Mouse (Mus musculus): ENCODE data around the gene Ctsd. TPM values are rescaled to one million over a fixed set of nuclear protein-coding genes. Genes with fewer than 3 reads are reported as not detected.

Gene Ctsd
- polyA plus RNA-seq, 1 experiment, result 78.7 TPM

- Histone ChIP-seq H3K36me3 (ENCODE audit: control insufficient read depth, insufficient read depth, low read length) (no peaks in the 10 kb centered on the region), H3K4me3 (ENCODE audit: control insufficient read depth, low read depth, low read length) (no peak within 1 kb of the TSS), H3K27me3 (ENCODE audit: control insufficient read depth, insufficient read depth, low read length) (no peaks in the 10 kb centered on the region), H3K4me1 (ENCODE audit: control insufficient read depth, insufficient read depth, low read length) (0 out of 2 replicates have a peak, but pooled peaks cover 4% of the 10 kb centered on the region), H3K27ac (ENCODE audit: control insufficient read depth, insufficient read depth, low read depth, low read length) (no peak within 1 kb of the TSS)
- no peak for TF ChIP-seq POLR2A (IDR thresholded peaks at IDR 0.05; ENCODE audit: control insufficient read depth, low read depth, low read length)
- no peak for TF ChIP-seq CTCF (IDR thresholded peaks at IDR 0.05; ENCODE audit: control insufficient read depth, insufficient read depth, insufficient replicate concordance, low read depth, low read length)
Observed at GRCm38 (mm10) chr7:142382567-142382966, 5.3 kb downstream of the Ctsd start, which contains the start of gene Gm49369. TSS of gene Gm49369 (minus strand) at chr7:142382667.

DNA sequence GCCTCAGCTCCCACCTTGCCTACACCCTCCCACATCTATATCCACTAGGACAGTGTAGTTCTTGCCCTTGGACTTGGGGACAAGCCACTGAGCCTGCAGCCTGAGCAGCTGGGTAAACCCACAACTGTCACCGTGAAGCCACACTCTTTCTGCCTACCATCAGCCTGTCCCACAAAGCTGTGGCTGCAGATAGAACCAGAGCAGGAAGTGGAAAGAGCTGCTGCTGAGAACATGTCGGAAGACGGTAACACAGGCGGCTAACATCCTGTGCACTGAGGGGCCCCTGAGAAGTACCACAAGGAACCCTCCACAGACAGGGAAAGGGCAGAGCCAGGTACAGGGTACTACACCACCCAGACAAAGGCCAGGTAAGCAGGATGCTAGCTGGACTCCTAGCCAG lies 6.7 kb downstream of the Ctsd start:
- TF ChIP-seq POLR2A (IDR thresholded peaks at IDR 0.05; ENCODE audit: control insufficient read depth, low read depth, low read length) (no peak), CTCF (IDR thresholded peaks at IDR 0.05; ENCODE audit: control insufficient read depth, insufficient read depth, insufficient replicate concordance, low read depth, low read length) (no peak)
- Histone ChIP-seq H3K27me3 (ENCODE audit: control insufficient read depth, insufficient read depth, low read length) (no peaks in the 10 kb centered on the region), H3K4me3 (ENCODE audit: control insufficient read depth, low read depth, low read length) (no peak overlapping the region), H3K36me3 (ENCODE audit: control insufficient read depth, insufficient read depth, low read length) (no peaks in the 10 kb centered on the region), H3K27ac (ENCODE audit: control insufficient read depth, insufficient read depth, low read depth, low read length) (no peak overlapping the region), H3K4me1 (ENCODE audit: control insufficient read depth, insufficient read depth, low read length) (no peaks in the 10 kb centered on the region)

DNA sequence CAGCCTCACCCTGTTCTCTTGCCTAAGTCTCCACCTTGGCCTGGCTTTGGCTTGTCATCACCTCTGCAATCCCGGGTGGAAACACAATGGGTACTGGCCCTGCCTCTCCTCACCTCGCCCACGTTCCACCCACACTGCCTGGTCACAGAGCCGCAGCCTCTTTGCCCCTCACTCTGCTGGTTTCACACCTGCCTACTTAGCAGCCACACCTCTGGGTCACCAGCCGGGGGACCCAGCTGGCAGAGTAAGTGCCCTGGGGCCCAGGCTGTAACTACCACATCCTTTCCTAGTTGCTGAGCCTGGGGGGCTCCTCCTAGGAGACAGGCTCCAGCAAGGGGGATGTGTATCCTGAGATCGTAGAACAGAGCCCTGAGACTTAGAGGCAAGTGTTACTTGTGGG lies 8.7 kb downstream of the Ctsd start:
- TF ChIP-seq POLR2A (IDR thresholded peaks at IDR 0.05; ENCODE audit: control insufficient read depth, low read depth, low read length), result no peak
- H3K27me3 ChIP-seq (ENCODE audit: control insufficient read depth, insufficient read depth, low read length), result no peaks in the 10 kb centered on the region
- H3K27ac ChIP-seq (ENCODE audit: control insufficient read depth, insufficient read depth, low read depth, low read length), result no peak overlapping the region
- H3K4me3 ChIP-seq (ENCODE audit: control insufficient read depth, low read depth, low read length), result no peak overlapping the region
- H3K4me1 ChIP-seq (ENCODE audit: control insufficient read depth, insufficient read depth, low read length), result no peaks in the 10 kb centered on the region; the same call in 1 of the 2 replicates
- no peaks in the 10 kb centered on the region for H3K36me3 ChIP-seq (ENCODE audit: control insufficient read depth, insufficient read depth, low read length)

GRCm38 (mm10) chr7:142377233-142377925 lies 10.5 kb downstream of the Ctsd start:
- Histone ChIP-seq H3K36me3 (ENCODE audit: control insufficient read depth, insufficient read depth, low read length) (no peaks in the 10 kb centered on the region), H3K27ac (ENCODE audit: control insufficient read depth, insufficient read depth, low read depth, low read length) (no peak overlapping the region), H3K4me3 (ENCODE audit: control insufficient read depth, low read depth, low read length) (no peak overlapping the region), H3K27me3 (ENCODE audit: control insufficient read depth, insufficient read depth, low read length) (no peaks in the 10 kb centered on the region), H3K4me1 (ENCODE audit: control insufficient read depth, insufficient read depth, low read length) (peaks cover 5% of the 10 kb centered on the region; the same call in 1 of the 2 replicates)
- no peak for TF ChIP-seq CTCF (IDR thresholded peaks at IDR 0.05; ENCODE audit: control insufficient read depth, insufficient read depth, insufficient replicate concordance, low read depth, low read length)
- TF ChIP-seq POLR2A (IDR thresholded peaks at IDR 0.05; ENCODE audit: control insufficient read depth, low read depth, low read length), result no peak

- no peaks in the 10 kb centered on the region for H3K36me3 ChIP-seq (ENCODE audit: control insufficient read depth, insufficient read depth, low read length)
- no peak overlapping the region for H3K27ac ChIP-seq (ENCODE audit: control insufficient read depth, insufficient read depth, low read depth, low read length)
- no peak for TF ChIP-seq CTCF (IDR thresholded peaks at IDR 0.05; ENCODE audit: control insufficient read depth, insufficient read depth, insufficient replicate concordance, low read depth, low read length)
- TF ChIP-seq POLR2A (IDR thresholded peaks at IDR 0.05; ENCODE audit: control insufficient read depth, low read depth, low read length), result no peak
- H3K4me1 ChIP-seq (ENCODE audit: control insufficient read depth, insufficient read depth, low read length), result peaks cover 11% of the 10 kb centered on the region
- no peak overlapping the region for H3K4me3 ChIP-seq (ENCODE audit: control insufficient read depth, low read depth, low read length)
- H3K27me3 ChIP-seq (ENCODE audit: control insufficient read depth, insufficient read depth, low read length), result no peaks in the 10 kb centered on the region
Observed at GRCm38 (mm10) chr7:142376096-142376495, 11.7 kb downstream of the Ctsd start.

DNA sequence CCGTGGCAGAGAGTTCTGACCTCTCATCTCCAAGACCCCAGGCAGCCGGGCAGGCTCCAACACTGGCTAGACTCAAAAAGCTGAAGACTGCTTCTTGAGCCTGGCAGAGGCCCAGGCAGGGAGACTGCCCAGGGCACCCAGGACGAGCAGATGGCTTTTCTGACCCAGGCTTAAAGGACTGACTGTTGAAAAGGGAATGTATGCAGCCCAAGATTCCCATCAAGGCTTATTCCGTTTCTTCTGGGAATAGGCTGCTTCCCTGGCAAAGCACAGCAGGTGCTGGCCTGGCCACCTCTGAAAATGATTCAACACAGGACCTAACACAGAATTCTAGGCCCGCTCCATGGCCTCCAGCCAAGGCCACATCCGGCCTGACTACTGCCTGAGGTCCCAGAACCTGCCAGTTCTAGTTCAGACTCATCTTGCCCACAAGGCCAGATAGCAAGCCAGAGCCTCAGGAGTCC lies 12.5 kb downstream of the Ctsd start:
- TF ChIP-seq POLR2A (IDR thresholded peaks at IDR 0.05; ENCODE audit: control insufficient read depth, low read depth, low read length) (no peak), CTCF (IDR thresholded peaks at IDR 0.05; ENCODE audit: control insufficient read depth, insufficient read depth, insufficient replicate concordance, low read depth, low read length) (no peak)
- no peaks in the 10 kb centered on the region for H3K36me3 ChIP-seq (ENCODE audit: control insufficient read depth, insufficient read depth, low read length)
- no peak overlapping the region for H3K4me3 ChIP-seq (ENCODE audit: control insufficient read depth, low read depth, low read length)
- H3K27me3 ChIP-seq (ENCODE audit: control insufficient read depth, insufficient read depth, low read length), result no peaks in the 10 kb centered on the region
- H3K4me1 ChIP-seq (ENCODE audit: control insufficient read depth, insufficient read depth, low read length), result peaks cover 12% of the 10 kb centered on the region
- H3K27ac ChIP-seq (ENCODE audit: control insufficient read depth, insufficient read depth, low read depth, low read length), result peak overlapping the region; percentile 15; the same call in 1 of the 2 replicates

- no peak overlapping the region for H3K4me3 ChIP-seq (ENCODE audit: control insufficient read depth, low read depth, low read length)
- no peak for TF ChIP-seq POLR2A (IDR thresholded peaks at IDR 0.05; ENCODE audit: control insufficient read depth, low read depth, low read length)
- TF ChIP-seq CTCF (IDR thresholded peaks at IDR 0.05; ENCODE audit: control insufficient read depth, insufficient read depth, insufficient replicate concordance, low read depth, low read length), result no peak
- H3K27ac ChIP-seq (ENCODE audit: control insufficient read depth, insufficient read depth, low read depth, low read length), result no peak overlapping the region
- peaks cover 12% of the 10 kb centered on the region for H3K4me1 ChIP-seq (ENCODE audit: control insufficient read depth, insufficient read depth, low read length)
- H3K36me3 ChIP-seq (ENCODE audit: control insufficient read depth, insufficient read depth, low read length), result no peaks in the 10 kb centered on the region
- no peaks in the 10 kb centered on the region for H3K27me3 ChIP-seq (ENCODE audit: control insufficient read depth, insufficient read depth, low read length)
Observed at GRCm38 (mm10) chr7:142374413-142375015, 13.3 kb downstream of the Ctsd start.

All from testis, adult 2 months (tissue).